Mouse (Mus musculus) erythroid progenitor cell, adult 5-6 weeks (primary cell): Measurements from ENCODE around the gene Syngr3. TPM values are rescaled to one million over a fixed set of nuclear protein-coding genes. Genes with fewer than 3 reads are reported as not detected.
"Not testable (repeated sequence)": the region's sequence is repeated elsewhere in the genome, so short reads cannot be mapped to it uniquely, and the experiment has no call there.

Experiments used
- ATAC-seq: replicated peaks from 2 replicates; pipeline ENCODE4 v1.8.0; 2016; ENCODE audit warnings: moderate number of reproducible peaks, mild to moderate bottlenecking, moderate TSS enrichment, inconsistent platforms; ENCODE audit not compliant: poor library complexity, low FRiP score, severe bottlenecking
- total RNA-seq, 2 experiments: library from RNA; stranded (forward) in 1 of 2; stranded (reverse) in 1 of 2; fragments of 150-400 nt in 1 of 2; fragments of 186-747, 209-891 nt in 1 of 2; gene quantifications; 2 replicates each; pipeline versions ENCODE4 v1.2.3 to v1.2.4; 2015 to 2017; ENCODE audit warnings: low replicate concordance in 2 of 2

Syngr3 gene
- total RNA-seq, 2 experiments from 2014 or later, result not detected

GRCm38 (mm10) chr17:24687599-24687998 lies 2.2 kb downstream of the Syngr3 start:
- ATAC-seq, result 0 out of 2 replicates have a peak, but pooled peaks have one; percentile 17

- peak; percentile 72 for ATAC-seq
Measured at GRCm38 (mm10) chr17:24687146-24687595, 2.6 kb downstream of the Syngr3 start.

GRCm38 (mm10) chr17:24686514-24686913 lies 3.2 kb downstream of the Syngr3 start:
- peak; percentile 70 for ATAC-seq

GRCm38 (mm10) chr17:24677500-24678080 lies 12.2 kb downstream of the Syngr3 start:
- no peak for ATAC-seq

- no peak for ATAC-seq
Measured at GRCm38 (mm10) chr17:24676877-24677276, 12.9 kb downstream of the Syngr3 start.

- peak; percentile 82 for ATAC-seq
Measured at GRCm38 (mm10) chr17:24676187-24676586, 13.6 kb downstream of the Syngr3 start.

GRCm38 (mm10) chr17:24674277-24674676 lies 15.5 kb downstream of the Syngr3 start:
- no peak for ATAC-seq

GRCm38 (mm10) chr17:24672141-24672540 lies 17.6 kb downstream of the Syngr3 start:
- no peak for ATAC-seq

- no peak for ATAC-seq
Measured at GRCm38 (mm10) chr17:24671346-24671745, 18.4 kb downstream of the Syngr3 start.

GRCm38 (mm10) chr17:24670246-24670844 lies 19.4 kb downstream of the Syngr3 start:
- no peak for ATAC-seq

- ATAC-seq, result peak; percentile 96
Measured at GRCm38 (mm10) chr17:24669545-24670245, 20.1 kb downstream of the Syngr3 start, which contains the start of gene Zfp598. Gene Zfp598 (plus strand): TSS chr17:24669687.

- ATAC-seq, result not testable (repeated sequence)
Measured at GRCm38 (mm10) chr17:24669214-24669544, 20.6 kb downstream of the Syngr3 start.

GRCm38 (mm10) chr17:24667416-24667815 lies 22.3 kb downstream of the Syngr3 start:
- ATAC-seq, result 0 out of 2 replicates have a peak, but pooled peaks have one; percentile 21

- not testable (repeated sequence) for ATAC-seq
Measured at GRCm38 (mm10) chr17:24667011-24667410, 22.7 kb downstream of the Syngr3 start.

GRCm38 (mm10) chr17:24658017-24658758 lies 31.6 kb downstream of the Syngr3 start, which contains the start of gene Npw:
Gene Npw (minus strand): TSS chr17:24658457.
- no peak for ATAC-seq

- ATAC-seq, result no peak
Measured at GRCm38 (mm10) chr17:24654969-24655368, 34.8 kb downstream of the Syngr3 start.

- ATAC-seq, result peak; percentile 80
Measured at GRCm38 (mm10) chr17:24653967-24654710, 35.6 kb downstream of the Syngr3 start.

- ATAC-seq, result no peak
Measured at GRCm38 (mm10) chr17:24651835-24652234, 37.9 kb downstream of the Syngr3 start.

- ATAC-seq, result no peak
Measured at GRCm38 (mm10) chr17:24650766-24651165, 39.0 kb downstream of the Syngr3 start.
